Mouse (Mus musculus) layer of hippocampus, adult 9-11 months (tissue): ENCODE results near the gene Elmod3.

ENCODE experiments used
- DNase-seq: peaks from one replicate; pipeline ENCODE4 v3.0.0; 2022

Elmod3 gene

GRCm38 (mm10) chr6:72528410-72529151, 69.6 kb downstream of the Elmod3 start:
- DNase-seq: no peak

GRCm38 (mm10) chr6:72527070-72527469, 71.1 kb downstream of the Elmod3 start:
- DNase-seq: no peak

- DNase-seq: no peak
These were observed 74.1 kb downstream of the Elmod3 start for GRCm38 (mm10) chr6:72524160-72524559.

- no peak for DNase-seq
These were observed 75.0 kb downstream of the Elmod3 start for GRCm38 (mm10) chr6:72523222-72523621.

- DNase-seq: no peak
These were observed 75.9 kb downstream of the Elmod3 start for GRCm38 (mm10) chr6:72522288-72522687.

- DNase-seq: no peak
These were observed 76.6 kb downstream of the Elmod3 start, which contains the start of gene Sh2d6 for GRCm38 (mm10) chr6:72521607-72522006. Sh2d6 (minus strand) TSS chr6:72521707.

- DNase-seq: no peak
These were observed 77.3 kb downstream of the Elmod3 start for GRCm38 (mm10) chr6:72520904-72521303.

- DNase-seq: peak; percentile 65
These were observed 78.1 kb downstream of the Elmod3 start for GRCm38 (mm10) chr6:72519892-72520663.

GRCm38 (mm10) chr6:72519303-72519702, 78.9 kb downstream of the Elmod3 start:
- no peak for DNase-seq

GRCm38 (mm10) chr6:72518842-72519241, 79.4 kb downstream of the Elmod3 start:
- DNase-seq: no peak
